Mouse (Mus musculus): ENCODE data around the gene Pias1. TPM values are rescaled to one million over a fixed set of nuclear protein-coding genes. Genes with fewer than 3 reads are reported as not detected.

Gene Pias1
- polyA plus RNA-seq, 1 experiment, result not detected

DNA sequence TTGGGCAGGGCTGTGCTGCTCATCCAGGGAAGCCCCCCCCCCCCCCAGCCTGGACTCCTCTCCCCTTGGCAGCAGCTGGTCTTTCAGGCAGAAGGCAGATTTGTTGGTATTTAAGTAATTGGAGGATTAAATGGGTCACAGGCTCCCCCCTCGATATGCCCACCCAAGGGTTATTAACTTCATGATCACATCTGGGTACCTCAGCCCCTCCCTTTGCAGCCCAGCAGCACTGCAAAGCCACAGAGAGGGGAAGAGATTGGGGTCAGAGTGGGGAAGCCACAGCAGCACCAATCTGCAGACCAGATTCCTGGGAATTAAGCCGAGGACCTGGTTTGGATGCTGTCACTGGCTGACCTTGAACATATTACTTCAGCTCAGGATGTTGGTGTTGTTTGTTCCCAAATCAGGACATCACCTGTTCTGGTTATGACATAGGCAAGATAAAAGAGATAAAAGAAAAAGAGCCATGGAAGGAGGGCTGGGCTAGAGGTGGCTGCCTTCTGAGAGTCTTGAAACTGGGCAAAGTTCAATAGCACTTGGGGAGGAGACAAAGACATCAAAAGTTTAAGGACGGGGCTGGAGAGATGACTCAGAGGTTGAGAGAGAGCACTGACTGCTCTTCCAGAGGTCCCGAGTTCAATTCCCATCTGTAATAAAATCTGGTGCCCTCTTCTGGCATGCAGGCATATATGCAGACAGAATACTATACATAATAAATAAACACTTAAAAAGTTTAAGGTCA lies 151.8 kb downstream of the Pias1 start:
- Histone ChIP-seq H3K4me3 (ENCODE audit: insufficient read depth, low read depth, low read length) (no peak overlapping the region), H3K27ac (ENCODE audit: insufficient read depth, low read depth, low read length) (no peak overlapping the region), H3K4me1 (ENCODE audit: control insufficient read depth, insufficient read depth, low read length) (peaks cover 14% of the 10 kb centered on the region)
- 55% methylated on average over 4 of the region's 4 CpGs for WGBS
- no peak for TF ChIP-seq POLR2A (IDR thresholded peaks at IDR 0.05; ENCODE audit: insufficient read depth, low read depth, low read length)
- no peak for TF ChIP-seq CTCF (IDR thresholded peaks at IDR 0.05; ENCODE audit: insufficient read depth, low read depth, low read length)

DNA sequence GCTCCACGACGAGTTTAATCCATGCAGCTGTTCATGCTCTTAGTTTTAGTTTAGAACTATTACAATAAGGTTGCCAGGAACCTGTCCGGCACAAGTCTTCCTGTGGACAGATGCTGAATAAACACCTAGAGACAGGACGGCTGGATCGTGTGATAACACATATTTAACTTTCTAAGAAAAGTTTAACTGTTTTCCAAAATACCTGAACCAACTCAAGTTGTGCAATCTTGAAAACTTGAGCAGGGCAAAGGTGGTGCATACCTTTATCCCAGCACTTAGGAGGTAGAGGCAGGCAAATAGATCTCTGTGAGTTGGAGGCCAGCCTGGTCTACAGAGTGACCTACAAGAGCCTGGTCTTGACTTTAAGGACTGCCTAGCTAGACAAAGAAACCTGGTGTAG lies 152.8 kb downstream of the Pias1 start:
- Histone ChIP-seq H3K4me3 (ENCODE audit: insufficient read depth, low read depth, low read length) (no peak overlapping the region), H3K27ac (ENCODE audit: insufficient read depth, low read depth, low read length) (no peak overlapping the region), H3K4me1 (ENCODE audit: control insufficient read depth, insufficient read depth, low read length) (peaks cover 10% of the 10 kb centered on the region)
- WGBS, result 86% methylated on average over 5 of the region's 5 CpGs
- no peak for TF ChIP-seq CTCF (IDR thresholded peaks at IDR 0.05; ENCODE audit: insufficient read depth, low read depth, low read length)
- no peak for TF ChIP-seq POLR2A (IDR thresholded peaks at IDR 0.05; ENCODE audit: insufficient read depth, low read depth, low read length)

- H3K4me1 ChIP-seq (ENCODE audit: control insufficient read depth, insufficient read depth, low read length), result peaks cover 16% of the 10 kb centered on the region; the same call in 1 of the 2 replicates
- TF ChIP-seq CTCF (IDR thresholded peaks at IDR 0.05; ENCODE audit: insufficient read depth, low read depth, low read length) (no peak), POLR2A (IDR thresholded peaks at IDR 0.05; ENCODE audit: insufficient read depth, low read depth, low read length) (no peak)
- H3K27ac ChIP-seq (ENCODE audit: insufficient read depth, low read depth, low read length), result no peak overlapping the region
- no peak overlapping the region for H3K4me3 ChIP-seq (ENCODE audit: insufficient read depth, low read depth, low read length)
- WGBS, result 82% methylated on average over 6 of the region's 6 CpGs
Measured at GRCm38 (mm10) chr9:62829877-62830276, 157.8 kb downstream of the Pias1 start.

DNA sequence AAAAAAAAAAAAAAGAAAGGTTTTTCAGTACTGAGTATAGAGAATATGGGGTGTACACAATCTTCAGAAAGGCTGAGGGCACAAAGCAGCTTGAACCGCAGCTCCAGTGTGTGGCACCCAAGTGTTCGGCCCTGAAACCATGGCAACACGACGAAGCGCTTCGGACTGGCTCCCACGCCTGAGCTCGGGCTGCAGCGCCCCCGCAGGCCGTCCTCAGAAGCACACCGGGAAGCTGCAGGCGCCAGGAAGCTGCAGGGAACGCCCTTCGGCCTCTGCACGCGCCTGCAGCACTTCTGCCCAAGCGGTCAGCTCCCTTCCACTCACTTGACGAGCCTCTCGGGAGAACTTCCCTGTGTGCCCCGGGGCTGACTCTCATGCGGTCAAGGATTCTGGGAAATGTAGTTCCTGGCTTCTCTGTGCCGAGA lies 159.1 kb downstream of the Pias1 start:
- Histone ChIP-seq H3K4me1 (ENCODE audit: control insufficient read depth, insufficient read depth, low read length) (peaks cover 16% of the 10 kb centered on the region; the same call in 1 of the 2 replicates), H3K4me3 (ENCODE audit: insufficient read depth, low read depth, low read length) (peak overlapping the region; percentile 45), H3K27ac (ENCODE audit: insufficient read depth, low read depth, low read length) (peak overlapping the region; percentile 47)
- TF ChIP-seq CTCF (IDR thresholded peaks at IDR 0.05; ENCODE audit: insufficient read depth, low read depth, low read length), result peak; percentile 56; the same call in 1 of the 2 replicates
- peak; percentile 51; the same call in 1 of the 2 replicates for TF ChIP-seq POLR2A (IDR thresholded peaks at IDR 0.05; ENCODE audit: insufficient read depth, low read depth, low read length)
- WGBS, result under 1% methylated on average over 23 of the region's 23 CpGs

Other genes with a start within 250 kb of the Pias1 start
- gene Fem1b, start 176.0 kb downstream of the Pias1 start, polyA plus RNA-seq (2012; ENCODE audit: insufficient read depth, insufficient read length, low replicate concordance, missing spikeins), result not detected in 2 replicates
- not detected in 2 replicates for gene Cln6, start 149.1 kb downstream of the Pias1 start, polyA plus RNA-seq (2012; ENCODE audit: insufficient read depth, insufficient read length, low replicate concordance, missing spikeins)
- not detected in 2 replicates for gene Calml4, start 129.8 kb downstream of the Pias1 start, polyA plus RNA-seq (2012; ENCODE audit: insufficient read depth, insufficient read length, low replicate concordance, missing spikeins)
- not detected in 2 replicates for gene Skor1, start 161.0 kb upstream of the Pias1 start, polyA plus RNA-seq (2012; ENCODE audit: insufficient read depth, insufficient read length, low replicate concordance, missing spikeins)